Mouse (Mus musculus) CD4-positive, CD25-positive, alpha-beta regulatory T cell, adult 4 months (primary cell): ENCODE measurements around the gene Rffl. TPM values are rescaled to one million over a fixed set of nuclear protein-coding genes. Genes with fewer than 3 reads are reported as not detected.

Source experiments
- ATAC-seq: one replicate; pipeline ENCODE4 v1.8.0; 2017
- polyA plus RNA-seq, 2 experiments: library from polyadenylated mRNA; unstranded; fragments of 100-300 nt; shearing (Covaris generic); gene quantifications; one replicate each; pipeline ENCODE4 v1.2.1; 2017

Rffl gene
- polyA plus RNA-seq, 2 experiments from 2014 or later, result 8.6 to 10.2 TPM

GRCm38 (mm10) chr11:82763742-82764437 is 107.1 kb downstream of the Rffl start, which contains the start of the genes Cct6b and Zfp830:
Gene Cct6b (minus strand): TSS chr11:82764321.
Gene Zfp830 (plus strand): TSS chr11:82764345.
- peak; percentile 99 for ATAC-seq

GRCm38 (mm10) chr11:82763261-82763660 is 107.7 kb downstream of the Rffl start:
- ATAC-seq, result no peak

GRCm38 (mm10) chr11:82762286-82762829 is 108.7 kb downstream of the Rffl start:
- ATAC-seq, result no peak

GRCm38 (mm10) chr11:82755919-82756318 is 115.1 kb downstream of the Rffl start:
- ATAC-seq, result no peak

Other genes starting within 250 kb of the Rffl start
- gene Cct6b, start 106.9 kb downstream of the Rffl start, polyA plus RNA-seq, result under 1 TPM in 1 of 2 experiments, not detected in 1; 0.77 TPM
- 10 to 100 TPM; 33.6 to 36.5 TPM for gene Zfp830, start 106.9 kb downstream of the Rffl start, polyA plus RNA-seq
- 10 to 100 TPM; 16.0 to 20.8 TPM for gene Lig3, start 90.1 kb downstream of the Rffl start, polyA plus RNA-seq
- 10 to 100 TPM; 26.7 to 35.3 TPM for gene Rad51d, start 19.4 kb upstream of the Rffl start, polyA plus RNA-seq
- under 1 TPM in 1 of 2 experiments, not detected in 1; 0.24 TPM for gene Fndc8, start 20.9 kb upstream of the Rffl start, polyA plus RNA-seq
- 10 to 100 TPM; 44.3 to 71.1 TPM for gene Nle1, start 37.2 kb upstream of the Rffl start, polyA plus RNA-seq
- gene Unc45b, start 39.3 kb upstream of the Rffl start, polyA plus RNA-seq, result under 1 TPM in 1 of 2 experiments, not detected in 1; 0.12 TPM
- 10 to 100 TPM; 30.3 to 39.4 TPM for gene Slfn5, start 80.1 kb upstream of the Rffl start, polyA plus RNA-seq
- 10 to 100 TPM; 10.7 to 17.9 TPM for gene Slfn9, start 120.6 kb upstream of the Rffl start, polyA plus RNA-seq
- 100 to 1,000 TPM; 109 to 141 TPM for gene Slfn8, start 149.6 kb upstream of the Rffl start, polyA plus RNA-seq
- gene Slfn2, start 193.9 kb upstream of the Rffl start, polyA plus RNA-seq, result 100 to 1,000 TPM; 806 to 834 TPM
- 100 to 1,000 TPM; 247 to 270 TPM for gene Slfn1, start 245.6 kb upstream of the Rffl start, polyA plus RNA-seq